Mouse (Mus musculus) MEL (cell line): ENCODE data around the gene Aplp1.

ENCODE experiments used
- CTCF ChIP-seq, 3 experiments: IDR thresholded peaks in 2 of 3; conservative IDR thresholded peaks in 1 of 3; 2 replicates each; pipeline ENCODE4 v1.5.1; 2011 to 2012; ENCODE audit warnings: low read length in 3 of 3, low read depth in 2 of 3, mild to moderate bottlenecking in 2 of 3, improper control_type of control experiment in 1 of 3, inconsistent platforms in 1 of 3, mixed read lengths in 1 of 3, moderate library complexity in 1 of 3; ENCODE audit not compliant: control insufficient read depth in 1 of 3, insufficient read depth in 1 of 3, poor library complexity in 1 of 3, severe bottlenecking in 1 of 3
- EP300 ChIP-seq, 2 experiments: IDR thresholded peaks; 2 replicates each; pipeline ENCODE4 v1.6.1; 2011; ENCODE audit warnings: improper control_type of control experiment in 2 of 2, low read length in 2 of 2, low read depth in 1 of 2, mild to moderate bottlenecking in 1 of 2
- GATA1 ChIP-seq: IDR thresholded peaks from 2 replicates; pipeline ENCODE4 v1.6.1; 2011; ENCODE audit warnings: low read depth, low read length, improper control_type of control experiment
- JUND ChIP-seq: IDR thresholded peaks from 2 replicates; pipeline ENCODE4 v1.6.1; 2011; ENCODE audit warnings: low read depth, mild to moderate bottlenecking, improper control_type of control experiment, low read length
- POLR2A ChIP-seq, 2 experiments: IDR thresholded peaks; 2 replicates each; pipeline ENCODE4 v1.6.1; 2011 to 2012; ENCODE audit warnings: low read length in 2 of 2, mild to moderate bottlenecking in 2 of 2, control low read depth in 1 of 2, improper control_type of control experiment in 1 of 2, low read depth in 1 of 2, moderate library complexity in 1 of 2; ENCODE audit not compliant: control insufficient read depth in 1 of 2, insufficient read depth in 1 of 2, poor library complexity in 1 of 2

DNA sequence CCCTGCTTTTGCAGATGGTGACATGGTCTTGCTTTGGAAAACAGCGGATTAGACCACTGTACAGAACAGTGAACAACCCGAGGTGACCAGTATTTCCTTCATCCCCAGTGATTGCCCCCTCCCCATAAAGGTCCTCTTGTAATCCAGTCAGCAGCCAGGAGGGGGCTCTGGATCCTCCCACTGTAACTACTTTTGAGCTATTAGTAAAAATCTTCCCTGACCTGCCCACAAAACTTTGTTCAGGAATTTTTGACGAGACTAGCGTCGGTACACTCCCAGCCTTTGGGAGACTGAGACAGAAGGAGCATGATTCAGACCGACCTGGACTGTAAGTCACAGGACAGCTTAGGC, 45.6 kb upstream of the Aplp1 start:
- TF ChIP-seq EP300 (IDR thresholded peaks at IDR 0.05; ENCODE audit: low read depth in 1 of 2, low read length in 2 of 2) = no peak
- TF ChIP-seq GATA1 = no peak
- peak; percentile 1 to 27 (median 26); a peak in 2 of 6 replicates for TF ChIP-seq CTCF (IDR thresholded peaks at IDR 0.05 in 2 of 3, conservative IDR thresholded peaks at IDR 0.05 in 1 of 3; ENCODE audit: control insufficient read depth in 1 of 3, insufficient read depth in 1 of 3, low read depth in 2 of 3, low read length in 3 of 3, poor library complexity in 1 of 3, severe bottlenecking in 1 of 3)
- no peak for TF ChIP-seq JUND
- no peak for TF ChIP-seq POLR2A (IDR thresholded peaks at IDR 0.05; ENCODE audit: control insufficient read depth in 1 of 2, insufficient read depth in 1 of 2, low read depth in 1 of 2, low read length in 2 of 2, poor library complexity in 1 of 2)
